Mouse (Mus musculus) CH12.LX (cell line): ENCODE data around the gene Gmnn. TPM values are rescaled to one million over a fixed set of nuclear protein-coding genes. Genes with fewer than 3 reads are reported as not detected.

Experiments
- DNase-seq: peaks from one replicate; pipeline ENCODE4 v3.0.0-alpha.2; 2013; ENCODE audit errors: extremely low read depth
- H3K27ac ChIP-seq: 2 replicates; pipeline ENCODE4 v1.5.1; 2012; ENCODE audit warnings: low read depth, mild to moderate bottlenecking, control low read depth, moderate library complexity; ENCODE audit not compliant: insufficient read depth
- H3K27me3 ChIP-seq: replicated peaks from 2 replicates; pipeline ENCODE3; 2012; ENCODE audit warnings: inconsistent platforms
- H3K36me3 ChIP-seq, 2 experiments: replicated peaks in 1 of 2; 2 replicates each; pipeline versions ENCODE3 to v1.6.1; 2012; ENCODE audit warnings: inconsistent platforms in 1 of 2, low read length in 1 of 2, mild to moderate bottlenecking in 1 of 2, mixed read lengths in 1 of 2, moderate library complexity in 1 of 2; ENCODE audit not compliant: control insufficient read depth in 1 of 2, insufficient read depth in 1 of 2
- H3K4me1 ChIP-seq, 2 experiments: 2 replicates each; pipeline ENCODE4 v1.6.1; 2012; ENCODE audit warnings: inconsistent platforms in 1 of 2, moderate library complexity in 1 of 2; ENCODE audit not compliant: insufficient read depth in 2 of 2, control insufficient read depth in 1 of 2
- H3K4me2 ChIP-seq: 2 replicates; pipeline ENCODE4 v1.6.1; 2012; ENCODE audit warnings: low read depth, mild to moderate bottlenecking, control low read depth; ENCODE audit not compliant: poor library complexity, insufficient read depth, severe bottlenecking
- H3K4me3 ChIP-seq, 3 experiments: fragments of 150-350 bp in 1 of 3; sonication (generic) in 1 of 3; replicated peaks in 1 of 3; 2 replicates each; pipeline versions ENCODE3 to v1.5.1; 2011 to 2012; ENCODE audit warnings: low read depth in 2 of 3, low read length in 2 of 3, mild to moderate bottlenecking in 2 of 3, moderate library complexity in 2 of 3, control low read depth in 1 of 3, improper control_type of control experiment in 1 of 3, inconsistent platforms in 1 of 3, mixed read lengths in 1 of 3; ENCODE audit not compliant: poor library complexity in 1 of 3
- H3K79me2 ChIP-seq: replicated peaks from 2 replicates; pipeline ENCODE4 v1.6.1; 2012; ENCODE audit warnings: mild to moderate bottlenecking, moderate library complexity; ENCODE audit not compliant: control insufficient read depth, poor library complexity, insufficient read depth, severe bottlenecking; ENCODE audit errors: extremely low read depth
- H3K9ac ChIP-seq: 2 replicates; pipeline ENCODE4 v1.6.1; 2012; ENCODE audit warnings: low read depth, mild to moderate bottlenecking, control low read depth, moderate library complexity; ENCODE audit not compliant: insufficient read depth
- H3K9me3 ChIP-seq: replicated peaks from 2 replicates; pipeline ENCODE3; 2012; ENCODE audit warnings: low read length, inconsistent platforms, mixed read lengths
- E2F4 ChIP-seq: IDR thresholded peaks from 2 replicates; pipeline ENCODE4 v1.6.1; 2011; ENCODE audit warnings: low read depth, low read length, improper control_type of control experiment; ENCODE audit not compliant: insufficient replicate concordance
- EP300 ChIP-seq: IDR thresholded peaks from 2 replicates; pipeline ENCODE4 v1.6.1; 2011; ENCODE audit warnings: low read length, improper control_type of control experiment
- KAT2A ChIP-seq: IDR thresholded peaks from 2 replicates; pipeline ENCODE4 v1.6.1; 2012; ENCODE audit warnings: low read length, improper control_type of control experiment, inconsistent platforms; ENCODE audit not compliant: insufficient replicate concordance
- MAZ ChIP-seq: IDR thresholded peaks from 2 replicates; pipeline ENCODE4 v1.6.1; 2012; ENCODE audit warnings: low read depth, mild to moderate bottlenecking, inconsistent platforms, low read length, improper control_type of control experiment, moderate library complexity
- MXI1 ChIP-seq: IDR thresholded peaks from 2 replicates; pipeline ENCODE4 v1.6.1; 2011; ENCODE audit warnings: mild to moderate bottlenecking, low read depth, low read length, improper control_type of control experiment
- NELFE ChIP-seq: IDR thresholded peaks from 2 replicates; pipeline ENCODE4 v1.6.1; 2011; ENCODE audit warnings: low read depth, low read length, improper control_type of control experiment
- NRF1 ChIP-seq: IDR thresholded peaks from 2 replicates; pipeline ENCODE4 v1.6.1; 2014; ENCODE audit warnings: low read depth, mild to moderate bottlenecking, inconsistent platforms, low read length, improper control_type of control experiment, moderate library complexity
- POLR2A ChIP-seq: IDR thresholded peaks from 2 replicates; pipeline ENCODE4 v1.6.1; 2011; ENCODE audit warnings: low read depth, mild to moderate bottlenecking, improper control_type of control experiment, low read length
- POLR2AphosphoS2 ChIP-seq: IDR thresholded peaks from 2 replicates; pipeline ENCODE4 v1.6.1; 2011; ENCODE audit warnings: low read depth, low read length, improper control_type of control experiment
- SMC3 ChIP-seq: IDR thresholded peaks from 2 replicates; pipeline ENCODE4 v1.6.1; 2011; ENCODE audit warnings: low read depth, low read length, improper control_type of control experiment
- USF2 ChIP-seq: conservative IDR thresholded peaks from 2 replicates; pipeline ENCODE4 v1.6.1; 2011; ENCODE audit warnings: low read depth, low read length, improper control_type of control experiment
- ZC3H11A ChIP-seq: IDR thresholded peaks from 2 replicates; pipeline ENCODE4 v1.6.1; 2012; ENCODE audit warnings: low read depth, mild to moderate bottlenecking, inconsistent platforms, low read length, improper control_type of control experiment
- dilution Hi-C: fragments of 300-500 bp; cut with MboI; formaldehyde crosslinking; loops from 2 replicates; pipeline ENCODE4 v1.14.3; 2020; ENCODE audit warnings: low sequenced_read_pairs; ENCODE audit not compliant: extremely low pct_unique_long_range_greater_than_20kb, extremely low pct_ligation_motif_present
- in situ Hi-C: fragments of 300-500 bp; cut with MboI; formaldehyde crosslinking; loops from 3 replicates; pipeline ENCODE4 v1.14.3; 2019; ENCODE audit warnings: low sequenced_read_pairs, low pct_ligation_motif_present, low pct_unique_long_range_greater_than_20kb, mixed read lengths
- polyA plus RNA-seq: library from polyadenylated mRNA; unstranded; fragments of >175 nt; gene quantifications from 2 replicates; pipeline ENCODE4 v1.2.1, GENCODE M21; 2012; ENCODE audit warnings: low read depth; ENCODE audit not compliant: insufficient read length
- total RNA-seq, 2 experiments: library from RNA; depleted of rRNA; stranded (reverse); fragments of 300-350 nt in 1 of 2; fragments of >200 nt in 1 of 2; gene quantifications; 2 replicates each; pipeline ENCODE4 v1.2.3; 2012 to 2014

Gmnn gene
- total and polyA plus RNA-seq, 3 experiments: 117 to 166 (median 166) TPM

- H3K79me2 ChIP-seq: peaks cover 2% of the 10 kb centered on the region; the same call in 1 of the 2 replicates
- no peak overlapping the region for H3K4me3 ChIP-seq
- H3K36me3 ChIP-seq: peaks cover 54 to 88% of the 10 kb centered on the region in 2 experiments
- no peaks in the 10 kb centered on the region for H3K27me3 ChIP-seq
- no peaks in the 10 kb centered on the region for H3K4me1 ChIP-seq
- H3K4me2 ChIP-seq: no peak overlapping the region
- no peaks in the 10 kb centered on the region for H3K9me3 ChIP-seq
- no peak overlapping the region for H3K9ac ChIP-seq
- dilution Hi-C loops: no loop called here
- no peak overlapping the region for H3K27ac ChIP-seq
- in situ Hi-C loops: no loop called here
- DNase-seq: no peak
- no peak for TF ChIP-seq ZC3H11A
- no peak for TF ChIP-seq KAT2A
These were observed 10.3 kb downstream of the Gmnn start for GRCm38 (mm10) chr13:24751396-24751795.

DNA sequence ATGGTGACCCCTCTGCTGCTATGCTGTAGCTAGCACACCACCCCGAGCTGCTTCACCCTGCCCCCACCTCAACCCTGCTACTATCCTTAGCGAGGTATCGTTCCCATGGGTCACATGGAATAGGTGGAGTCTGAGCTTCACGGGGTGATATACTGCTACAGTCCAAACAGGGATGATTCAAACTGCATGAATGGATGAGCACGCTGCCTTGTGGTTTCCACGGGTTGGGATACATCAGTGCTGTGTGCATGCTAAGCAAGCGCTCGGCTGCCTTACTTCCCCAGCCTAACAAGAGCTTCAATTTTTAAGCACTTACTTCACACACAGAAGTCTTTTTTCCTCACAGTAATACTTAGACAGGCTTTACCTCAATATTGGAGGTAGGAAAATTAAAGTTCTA, 10.9 kb downstream of the Gmnn start:
- H3K36me3 ChIP-seq: peaks cover 55 to 87% of the 10 kb centered on the region in 2 experiments
- dilution Hi-C loops: no loop called here
- no peak for DNase-seq

GRCm38 (mm10) chr13:24747823-24748222, 13.9 kb downstream of the Gmnn start:
- TF ChIP-seq NRF1: no peak
- no peak for TF ChIP-seq POLR2AphosphoS2
- TF ChIP-seq MAZ: no peak
- TF ChIP-seq SMC3: no peak
- no peak for TF ChIP-seq MXI1
- no peak for TF ChIP-seq E2F4
- no peak for TF ChIP-seq EP300
- Histone ChIP-seq H3K4me1 (no peaks in the 10 kb centered on the region), H3K79me2 (0 out of 2 replicates have a peak, but pooled peaks cover 2% of the 10 kb centered on the region), H3K27me3 (no peaks in the 10 kb centered on the region), H3K36me3 (peaks cover 37 to 82% of the 10 kb centered on the region in 2 experiments), H3K4me2 (no peak overlapping the region), H3K27ac (no peak overlapping the region), H3K9me3 (no peaks in the 10 kb centered on the region), H3K4me3 (no peak overlapping the region), H3K9ac (no peak overlapping the region)
- no peak for DNase-seq
- in situ Hi-C loops (no loop called here), dilution Hi-C loops (no loop called here)

More for the DNA sequence above, 10.9 kb downstream of the Gmnn start:
- in situ Hi-C loops: no loop called here
- Histone ChIP-seq H3K27me3 (no peaks in the 10 kb centered on the region), H3K4me2 (no peak overlapping the region), H3K79me2 (peaks cover 2% of the 10 kb centered on the region; the same call in 1 of the 2 replicates), H3K4me3 (no peak overlapping the region), H3K4me1 (no peaks in the 10 kb centered on the region), H3K9me3 (no peaks in the 10 kb centered on the region), H3K27ac (no peak overlapping the region), H3K9ac (no peak overlapping the region)
- TF ChIP-seq POLR2AphosphoS2 (no peak), USF2 (no peak), POLR2A (no peak), NELFE (no peak), NRF1 (no peak)
